Mouse (Mus musculus) hindbrain, embryonic 16.5 days (tissue): Measurements from ENCODE around the gene Nenf. TPM values are rescaled to one million over a fixed set of nuclear protein-coding genes. Genes with fewer than 3 reads are reported as not detected.

Source experiments
- polyA plus RNA-seq: library from polyadenylated mRNA; unstranded; fragments of >200 nt; fragmentation: Nextera tagmentation; extraction: Ambion mirVana; gene quantifications from 2 replicates; pipeline ENCODE4 v1.2.1, GENCODE M21; 2015

Gene Nenf
- polyA plus RNA-seq, 1 experiment from 2014 or later = 149 TPM

Other genes with a start within 250 kb of the Nenf start
- gene Batf3, start 220.3 kb downstream of the Nenf start, polyA plus RNA-seq = 2.5 and 3.9 TPM in 2 replicates
- not detected in 2 replicates for gene Fam71a, start 153.4 kb downstream of the Nenf start, polyA plus RNA-seq
- 1.7 and 2.1 TPM in 2 replicates for gene Atf3, start 100.2 kb downstream of the Nenf start, polyA plus RNA-seq
- 33.1 and 35.1 TPM in 2 replicates for gene Tmem206, start 7.7 kb upstream of the Nenf start, polyA plus RNA-seq
- gene Ppp2r5a, start 85.1 kb upstream of the Nenf start, polyA plus RNA-seq = 6.3 and 6.7 TPM in 2 replicates